8 mouse cellular contexts compared by ENCODE assay signal in genomic region chr7:90460930-90461329, GRCm38 (mm10). TPM values are rescaled to one million over a fixed set of nuclear protein-coding genes. Genes with fewer than 3 reads are reported as not detected.
DNase-seq lines count a peak whose midpoint lies in the region; ATAC-seq and TF ChIP-seq lines count a peak whose summit lies in the region.

No protein-coding gene starts in this region.

- 0 out of 2 replicates have a peak, but pooled peaks have one; percentile 9 for TF ChIP-seq CTCF in cortical plate, adult 2 months (IDR thresholded peaks at IDR 0.05; ENCODE audit: extremely low read depth, insufficient read depth, low read length)

- TF ChIP-seq POLR2A in cortical plate, adult 2 months (IDR thresholded peaks at IDR 0.05; ENCODE audit: extremely low read depth, insufficient read depth, low read length), result no peak

- H3K27ac ChIP-seq in cortical plate, adult 2 months (ENCODE audit: insufficient read depth, low read length), result no peak overlapping the region
- H3K27ac ChIP-seq in hindbrain, embryonic 14.5 days, result no peak overlapping the region
- no peak overlapping the region for H3K27ac ChIP-seq in lung, embryonic 16.5 days (ENCODE audit: low read length)
- no peak overlapping the region for H3K27ac ChIP-seq in forebrain, embryonic 16.5 days (ENCODE audit: low read length)

- H3K4me2 ChIP-seq in hindbrain, embryonic 14.5 days (replicated peaks), result 0 out of 2 replicates have a peak overlapping the region, but pooled peaks have one; percentile 1
- 0 out of 2 replicates have a peak overlapping the region, but pooled peaks have one; percentile 2 for H3K4me2 ChIP-seq in lung, embryonic 16.5 days (ENCODE audit: low read depth, low read length)
- no peak overlapping the region for H3K4me2 ChIP-seq in forebrain, embryonic 16.5 days (ENCODE audit: low read length)

- H3K9me3 ChIP-seq in hindbrain, embryonic 14.5 days (ENCODE audit: control insufficient read depth, low read length), result no peaks in the 10 kb centered on the region
- no peaks in the 10 kb centered on the region for H3K9me3 ChIP-seq in lung, embryonic 16.5 days (ENCODE audit: control insufficient read depth, low read length)
- H3K9me3 ChIP-seq in forebrain, embryonic 16.5 days (ENCODE audit: control insufficient read depth, low read length), result no peaks in the 10 kb centered on the region

- no peak overlapping the region for H3K9ac ChIP-seq in hindbrain, embryonic 14.5 days
- no peak overlapping the region for H3K9ac ChIP-seq in lung, embryonic 16.5 days (ENCODE audit: low read length)
- H3K9ac ChIP-seq in forebrain, embryonic 16.5 days (replicated peaks; ENCODE audit: low read depth, low read length), result no peak overlapping the region

- H3K27me3 ChIP-seq in hindbrain, embryonic 14.5 days (ENCODE audit: control insufficient read depth, insufficient read depth, low read length), result no peaks in the 10 kb centered on the region
- H3K27me3 ChIP-seq in lung, embryonic 16.5 days (ENCODE audit: control insufficient read depth, insufficient read depth, low read depth, low read length), result no peaks in the 10 kb centered on the region
- no peaks in the 10 kb centered on the region for H3K27me3 ChIP-seq in forebrain, embryonic 16.5 days (replicated peaks; ENCODE audit: control insufficient read depth, insufficient read depth, low read length)

- no peak for ATAC-seq in hindbrain, embryonic 14.5 days (ENCODE audit: low FRiP score)
- ATAC-seq in lung, embryonic 16.5 days (ENCODE audit: low read depth), result no peak
- no peak for ATAC-seq in forebrain, embryonic 16.5 days

- no peaks in the 10 kb centered on the region for H3K36me3 ChIP-seq in hindbrain, embryonic 14.5 days (replicated peaks; ENCODE audit: control insufficient read depth, insufficient read depth)
- no peaks in the 10 kb centered on the region for H3K36me3 ChIP-seq in lung, embryonic 16.5 days (ENCODE audit: control insufficient read depth, insufficient read depth, low read length)
- no peaks in the 10 kb centered on the region for H3K36me3 ChIP-seq in forebrain, embryonic 16.5 days (ENCODE audit: control insufficient read depth, insufficient read depth)

- H3K4me1 ChIP-seq in cortical plate, adult 2 months (ENCODE audit: control insufficient read depth, insufficient read depth, low read length), result peaks cover 2% of the 10 kb centered on the region; the same call in 1 of the 2 replicates
- peaks cover 12% of the 10 kb centered on the region for H3K4me1 ChIP-seq in hindbrain, embryonic 14.5 days (replicated peaks; ENCODE audit: control insufficient read depth, insufficient read depth, low read length)
- no peaks in the 10 kb centered on the region; the same call in 1 of the 2 replicates for H3K4me1 ChIP-seq in lung, embryonic 16.5 days (replicated peaks; ENCODE audit: control insufficient read depth, insufficient read depth, low read length)
- peaks cover 9% of the 10 kb centered on the region for H3K4me1 ChIP-seq in forebrain, embryonic 16.5 days (replicated peaks; ENCODE audit: control insufficient read depth, insufficient read depth, low read length)

- 24% methylated on average over 14 of the region's 14 CpGs for WGBS in hindbrain, embryonic 14.5 days
- 13% methylated on average over 14 of the region's 14 CpGs for WGBS in lung, embryonic 16.5 days
- WGBS in forebrain, embryonic 16.5 days, result 24% methylated on average over 14 of the region's 14 CpGs

- no peak overlapping the region for H3K4me3 ChIP-seq in cortical plate, adult 2 months (ENCODE audit: insufficient read depth, low read length)
- no peak overlapping the region for H3K4me3 ChIP-seq in hindbrain, embryonic 14.5 days (replicated peaks; ENCODE audit: low read length)
- no peak overlapping the region for H3K4me3 ChIP-seq in lung, embryonic 16.5 days (ENCODE audit: low read length)
- H3K4me3 ChIP-seq in forebrain, embryonic 16.5 days (replicated peaks; ENCODE audit: low read length), result no peak overlapping the region

- DNase-seq in cerebellum, postnatal 10 days, result peak; percentile 34 to 38
- DNase-seq in cerebellum, postnatal 4 days (ENCODE audit: low spot score in 2 of 2), result no peak
- peak; percentile 59 to 61 for DNase-seq in B cell, adult 2 months
- no peak for DNase-seq in hindbrain, embryonic 14.5 days (ENCODE audit: low spot score)
- DNase-seq in spleen, postnatal 4 days (ENCODE audit: low spot score in 2 of 2), result peak; percentile 50 to 78

RNA-seq across cellular contexts. Expression of gene Tmem126a, which starts 3.9 kb away (rescaled TPM):
- polyA plus RNA-seq in cortical plate, adult 2 months (2012; rRNA removed), result 39.7 and 42.8 TPM in 2 replicates
- 125 and 132 TPM in 2 replicates for polyA plus RNA-seq in hindbrain, embryonic 14.5 days (2014; fragmentation: Nextera tagmentation; extraction: Ambion mirVana)
- 86.0 and 94.1 TPM in 2 replicates for polyA plus RNA-seq in lung, embryonic 16.5 days (2015; fragmentation: Nextera tagmentation; extraction: Ambion mirVana)
- polyA plus RNA-seq in forebrain, embryonic 16.5 days (2015; fragmentation: Nextera tagmentation; extraction: Ambion mirVana), result 109 and 112 TPM in 2 replicates

RNA-seq across cellular contexts. Expression of gene Tmem126b, which starts 14.9 kb away (rescaled TPM):
- polyA plus RNA-seq in cortical plate, adult 2 months (2012; rRNA removed), result 24.9 and 26.4 TPM in 2 replicates
- 40.8 and 44.5 TPM in 2 replicates for polyA plus RNA-seq in hindbrain, embryonic 14.5 days (2014; fragmentation: Nextera tagmentation; extraction: Ambion mirVana)
- 33.9 and 34.5 TPM in 2 replicates for polyA plus RNA-seq in lung, embryonic 16.5 days (2015; fragmentation: Nextera tagmentation; extraction: Ambion mirVana)
- 32.0 and 36.2 TPM in 2 replicates for polyA plus RNA-seq in forebrain, embryonic 16.5 days (2015; fragmentation: Nextera tagmentation; extraction: Ambion mirVana)

RNA-seq across cellular contexts. Expression of gene Dlg2, which starts 15.5 kb away (rescaled TPM):
- polyA plus RNA-seq in cortical plate, adult 2 months (2012; rRNA removed), result 137 and 139 TPM in 2 replicates
- 30.0 and 32.0 TPM in 2 replicates for polyA plus RNA-seq in hindbrain, embryonic 14.5 days (2014; fragmentation: Nextera tagmentation; extraction: Ambion mirVana)
- 1.1 and 1.2 TPM in 2 replicates for polyA plus RNA-seq in lung, embryonic 16.5 days (2015; fragmentation: Nextera tagmentation; extraction: Ambion mirVana)
- 26.2 and 38.4 TPM in 2 replicates for polyA plus RNA-seq in forebrain, embryonic 16.5 days (2015; fragmentation: Nextera tagmentation; extraction: Ambion mirVana)

RNA-seq across cellular contexts. Expression of gene Crebzf, which starts 18.4 kb away (rescaled TPM):
- 103 and 120 TPM in 2 replicates for polyA plus RNA-seq in cortical plate, adult 2 months (2012; rRNA removed)
- 45.4 and 52.9 TPM in 2 replicates for polyA plus RNA-seq in hindbrain, embryonic 14.5 days (2014; fragmentation: Nextera tagmentation; extraction: Ambion mirVana)
- polyA plus RNA-seq in lung, embryonic 16.5 days (2015; fragmentation: Nextera tagmentation; extraction: Ambion mirVana), result 15.6 and 16.2 TPM in 2 replicates
- 29.1 and 31.5 TPM in 2 replicates for polyA plus RNA-seq in forebrain, embryonic 16.5 days (2015; fragmentation: Nextera tagmentation; extraction: Ambion mirVana)

RNA-seq across cellular contexts. Expression of gene Ccdc89, which starts 34.6 kb away (rescaled TPM):
- polyA plus RNA-seq in cortical plate, adult 2 months (2012; rRNA removed), result 0.81 and 0.93 TPM in 2 replicates
- 1.9 and 2.3 TPM in 2 replicates for polyA plus RNA-seq in hindbrain, embryonic 14.5 days (2014; fragmentation: Nextera tagmentation; extraction: Ambion mirVana)
- polyA plus RNA-seq in lung, embryonic 16.5 days (2015; fragmentation: Nextera tagmentation; extraction: Ambion mirVana), result 2.1 TPM in 2 replicates
- polyA plus RNA-seq in forebrain, embryonic 16.5 days (2015; fragmentation: Nextera tagmentation; extraction: Ambion mirVana), result 1.3 and 1.5 TPM in 2 replicates

Comparison
In these comparisons a context has a peak if more than half of its experiments do, and no peak if none do; other contexts are left out.
1. DNase-seq: peak in cerebellum, postnatal 10 days (2 of 2), B cell, adult 2 months (2 of 2) and spleen, postnatal 4 days (2 of 2); none in cerebellum, postnatal 4 days (0 of 2) and hindbrain, embryonic 14.5 days (single experiment).
2. RNA of gene Dlg2, which starts 15.5 kb away (polyA plus RNA-seq): 137 to 139 TPM in cortical plate, adult 2 months, 26.2 to 38.4 TPM in forebrain, embryonic 16.5 days and 30.0 to 32.0 TPM in hindbrain, embryonic 14.5 days; 1.1 to 1.2 TPM in lung, embryonic 16.5 days; every median in the first group is over 10 times any median in the second.